Mouse (Mus musculus): ENCODE results near the gene Prkci.

The Prkci gene

DNA sequence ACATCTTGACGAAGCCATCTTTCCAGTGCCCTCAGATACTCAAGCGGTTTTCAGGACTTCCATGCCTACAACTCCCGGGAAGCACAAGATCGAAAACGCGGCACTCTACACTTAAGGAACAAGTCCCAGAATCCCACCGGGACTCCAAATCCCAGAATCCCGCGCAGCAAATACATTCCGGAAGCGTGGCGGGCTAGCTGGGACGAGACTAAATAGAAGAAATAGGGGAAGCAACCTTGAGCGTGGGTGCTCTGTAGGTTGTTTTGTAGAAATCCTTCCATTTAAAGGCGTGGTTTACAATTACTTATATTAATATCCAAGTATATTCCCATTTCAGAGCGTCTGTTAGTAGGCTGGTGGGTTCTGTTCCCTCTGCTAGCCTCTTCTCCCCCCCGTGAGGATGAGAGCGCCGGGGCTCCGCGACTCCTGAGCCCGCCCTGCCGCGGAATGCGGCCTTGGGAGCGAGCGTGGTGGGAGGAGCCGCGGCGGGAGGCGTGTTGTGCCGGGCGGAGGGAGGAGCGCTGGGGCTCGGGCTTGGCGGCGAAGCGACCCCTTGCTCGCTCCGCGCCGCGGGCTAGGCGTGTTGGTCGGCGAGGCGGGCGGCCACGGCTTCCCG is at the start of gene Prkci:
Gene Prkci, plus strand, starts transcription at position 465 of the 616 bp plus-strand sequence.
- DNase-seq: peak; percentile 90

DNA sequence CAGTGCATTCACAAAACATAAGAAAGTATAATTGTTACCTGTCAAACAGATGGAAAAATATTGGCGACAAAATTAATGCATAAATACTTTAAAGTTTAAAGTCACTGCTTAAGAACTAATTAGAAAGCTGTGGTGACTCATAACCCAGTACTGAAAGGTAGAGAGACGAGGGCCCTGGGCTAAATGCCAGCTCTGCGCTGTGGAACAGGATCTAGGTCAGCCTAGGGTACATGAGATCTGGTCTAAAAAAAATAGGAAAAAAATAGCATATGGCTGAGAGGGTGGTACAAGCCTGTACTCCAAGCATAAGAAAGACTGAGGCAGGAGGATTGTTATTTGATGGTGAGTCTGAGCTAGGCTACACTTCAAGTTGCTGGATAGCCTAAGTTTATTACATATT is 43.9 kb upstream of the Prkci start:
- DNase-seq: peak; percentile 64

- no peak for DNase-seq
These were observed 43.1 kb upstream of the Prkci start for GRCm38 (mm10) chr3:30952273-30953070.

DNA sequence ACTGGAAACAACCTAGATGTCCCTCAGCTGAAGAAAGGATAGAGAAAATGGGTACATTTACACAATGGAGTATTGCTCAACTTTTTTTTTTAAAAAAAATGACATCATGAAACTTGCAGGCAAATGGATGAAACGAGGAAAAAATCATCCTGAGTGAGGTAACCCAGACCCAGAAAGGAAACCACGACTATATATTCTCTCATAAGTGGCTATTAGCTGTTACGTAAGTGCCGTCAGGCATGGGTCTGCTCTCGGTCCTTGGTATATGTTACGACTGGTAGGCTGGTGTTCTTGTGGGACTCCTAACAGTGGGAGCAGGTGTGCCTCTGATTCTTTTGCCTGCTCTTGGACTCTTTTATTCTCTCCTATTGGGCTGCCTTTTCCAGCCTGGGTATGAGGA is 39.2 kb upstream of the Prkci start:
- DNase-seq: no peak

- DNase-seq: no peak
These were observed 36.8 kb upstream of the Prkci start for GRCm38 (mm10) chr3:30958709-30959108.

GRCm38 (mm10) chr3:30959868-30960831 is 35.4 kb upstream of the Prkci start:
- DNase-seq: no peak

- no peak for DNase-seq
These were observed 32.4 kb upstream of the Prkci start for GRCm38 (mm10) chr3:30963100-30963499.

GRCm38 (mm10) chr3:30964216-30964615 is 31.3 kb upstream of the Prkci start:
- DNase-seq: no peak

- no peak for DNase-seq
These were observed 29.9 kb upstream of the Prkci start for GRCm38 (mm10) chr3:30965644-30966043.

- DNase-seq: peak; percentile 46
These were observed 26.9 kb upstream of the Prkci start for GRCm38 (mm10) chr3:30968531-30969092.

DNA sequence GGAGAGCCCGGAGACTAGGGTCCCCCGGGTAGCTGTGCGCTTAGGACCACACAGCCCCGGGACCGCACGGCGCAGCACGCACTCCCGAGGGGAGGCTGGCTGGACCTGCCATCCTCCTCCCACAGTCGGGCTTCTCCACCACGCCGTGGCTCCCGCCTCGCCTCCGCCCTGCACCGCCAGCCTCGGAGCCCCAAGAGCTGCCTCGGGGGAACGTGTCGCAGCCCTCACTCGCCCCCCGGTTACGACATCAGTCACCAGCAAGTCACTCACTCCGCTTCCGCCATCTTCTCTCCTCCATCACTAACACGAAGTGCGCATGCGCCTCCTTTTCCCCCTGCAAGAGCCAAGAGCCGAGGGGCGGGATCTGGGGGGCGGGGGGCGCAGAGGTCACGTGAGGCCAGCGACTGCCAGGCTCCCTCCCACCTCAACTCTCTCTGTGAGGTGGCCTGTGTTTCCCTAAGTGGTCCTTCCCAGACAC is 26.4 kb upstream of the Prkci start, which contains the start of gene Phc3:
Gene Phc3, minus strand, starts transcription at position 312 of the 478 bp plus-strand sequence.
- DNase-seq: peak; percentile 90

GRCm38 (mm10) chr3:30975102-30975754 is 20.3 kb upstream of the Prkci start:
- peak; percentile 67 for DNase-seq

- DNase-seq: no peak
These were observed 18.4 kb upstream of the Prkci start for GRCm38 (mm10) chr3:30976991-30977603.

DNA sequence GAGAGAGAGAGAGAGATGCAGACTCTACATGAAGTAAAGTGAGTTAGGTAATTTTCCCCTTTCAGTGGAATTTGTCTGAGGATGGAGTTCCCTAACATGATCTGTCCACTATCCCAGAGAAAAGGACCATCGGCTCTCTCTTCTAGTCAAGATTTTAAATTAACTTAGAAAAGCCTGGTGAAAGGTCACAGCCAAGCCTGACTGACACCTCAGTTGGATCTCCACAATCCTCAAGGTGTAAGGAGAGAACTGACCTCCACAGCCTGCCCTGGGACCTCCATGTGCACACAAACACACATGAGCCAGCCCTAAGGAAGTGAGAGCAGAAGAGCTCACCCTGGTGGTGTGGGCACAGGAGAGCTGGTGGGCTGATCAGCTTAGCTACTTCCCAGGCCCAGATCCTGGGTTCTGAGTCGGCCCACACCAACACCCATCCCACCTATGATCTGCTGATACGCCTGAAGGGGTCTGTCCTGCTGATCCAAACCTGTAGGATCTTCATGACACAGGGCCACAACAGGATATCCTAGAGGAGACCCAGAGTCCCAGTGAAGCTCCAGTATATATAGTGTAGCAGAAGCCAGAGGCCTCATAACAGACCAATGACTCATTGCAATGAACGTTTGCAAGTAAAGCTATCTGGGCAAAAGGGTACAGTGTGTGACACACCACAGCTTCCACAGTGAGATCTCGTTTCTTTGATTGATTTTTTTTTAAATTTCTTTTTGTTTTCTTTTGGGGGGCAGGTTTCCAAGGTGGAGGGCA is 13.7 kb upstream of the Prkci start:
- DNase-seq: no peak

DNA sequence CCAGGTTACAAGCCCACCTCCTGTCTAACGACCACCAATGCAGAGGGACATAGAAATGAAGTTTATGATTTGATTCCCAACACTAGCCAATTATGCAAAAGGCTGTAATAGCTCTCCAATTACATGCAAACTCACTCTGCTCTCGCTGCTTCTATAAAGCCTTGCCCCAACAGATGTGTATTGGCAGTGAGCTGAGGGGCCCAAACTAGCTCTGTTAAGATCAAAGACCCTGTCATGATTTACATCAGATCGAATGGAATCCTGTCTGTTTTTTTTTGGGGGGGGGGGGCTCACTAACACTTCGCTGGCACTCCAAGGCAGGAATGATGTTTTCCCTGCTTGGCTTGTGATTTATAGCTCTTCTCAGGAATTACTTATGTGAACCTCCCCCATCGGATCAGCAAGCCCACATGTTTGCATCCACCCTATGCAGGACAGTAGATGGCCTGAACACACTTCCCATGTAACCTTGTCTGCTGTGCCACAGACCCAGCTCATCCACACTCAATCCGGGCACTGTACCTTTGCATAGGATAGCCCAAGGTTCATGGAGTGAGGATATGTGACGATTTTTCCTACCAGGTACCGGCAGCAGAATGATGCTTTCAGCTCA is 12.5 kb upstream of the Prkci start:
- no peak for DNase-seq

- no peak for DNase-seq
These were observed 7.9 kb upstream of the Prkci start for GRCm38 (mm10) chr3:30987396-30988318.

GRCm38 (mm10) chr3:30992161-30992560 is 3.4 kb upstream of the Prkci start:
- no peak for DNase-seq

DNA sequence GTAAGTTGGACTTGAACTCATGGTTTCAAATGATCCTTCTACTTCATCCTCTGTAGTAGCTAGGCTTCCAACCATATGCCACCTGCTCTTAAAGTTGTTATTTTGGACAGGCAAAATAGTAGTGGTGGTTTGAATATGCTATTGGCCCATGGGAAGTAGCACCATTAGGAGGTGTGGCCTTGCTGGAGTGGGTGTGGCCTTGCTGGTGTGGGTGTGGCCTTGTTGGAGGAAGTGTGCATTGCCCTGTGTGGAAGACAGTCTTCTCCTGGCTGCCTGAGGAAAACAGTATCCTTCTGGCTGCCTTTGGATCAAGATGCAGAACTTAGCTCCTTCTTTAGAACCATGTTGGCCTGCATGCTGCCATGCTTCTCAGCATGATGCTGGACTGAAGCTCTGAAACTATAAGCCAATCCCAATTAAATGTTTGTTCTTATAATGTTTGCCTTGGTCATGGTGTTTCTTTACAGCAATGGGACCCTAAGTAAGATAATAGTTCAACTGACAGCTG is 2.4 kb upstream of the Prkci start:
- DNase-seq: no peak

DNA sequence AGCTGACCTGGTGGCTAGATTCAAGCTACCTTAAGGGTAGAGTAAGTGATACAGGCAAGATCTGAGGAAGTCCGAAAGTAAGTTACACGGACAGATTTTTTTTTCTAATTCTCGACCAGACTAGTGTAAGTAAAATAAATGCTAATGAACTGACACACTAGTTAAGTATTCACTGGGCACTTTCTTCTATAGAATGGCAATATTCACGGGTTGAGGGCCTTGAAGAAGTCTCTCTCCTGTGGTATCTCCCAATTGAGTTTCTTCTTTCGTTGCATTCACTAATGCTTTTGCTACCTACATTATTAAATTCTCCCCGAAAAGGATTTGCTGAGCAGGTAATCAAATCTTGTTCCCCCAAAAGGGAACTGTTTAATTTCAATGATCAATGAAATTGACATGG is 688 bp upstream of the Prkci start:
- DNase-seq: no peak

Measured in cerebellum, adult 8-10 months (tissue).